Mouse (Mus musculus): ENCODE results near the gene Hexa. TPM values are rescaled to one million over a fixed set of nuclear protein-coding genes. Genes with fewer than 3 reads are reported as not detected.

Gene Hexa
- total RNA-seq, 1 experiment, result 45.0 TPM

DNA sequence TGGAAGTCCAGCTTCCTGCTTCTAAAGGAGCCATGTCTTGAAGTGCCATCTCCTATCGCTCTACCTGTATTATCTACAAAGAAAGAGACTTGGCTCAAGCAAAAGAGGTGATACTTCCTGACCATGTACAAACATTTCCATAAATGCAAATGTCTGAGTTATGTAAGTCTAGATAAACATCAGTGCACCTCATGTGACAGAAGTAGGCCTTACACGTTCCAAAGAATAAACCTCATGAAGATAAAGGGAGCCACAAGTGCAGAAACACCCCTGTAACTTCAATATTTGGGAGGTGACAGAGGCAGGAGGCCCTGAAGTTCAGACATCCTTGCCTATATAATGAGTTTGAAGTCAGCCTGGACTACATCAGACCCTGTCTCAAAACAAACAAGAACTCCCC, 32.5 kb downstream of the Hexa start:
- no peak for TF ChIP-seq MAFK (IDR thresholded peaks at IDR 0.05; ENCODE audit: insufficient read depth, low read depth, low read length)
- no peak for TF ChIP-seq ZNF384 (IDR thresholded peaks at IDR 0.05; ENCODE audit: low read depth, low read length)
- TF ChIP-seq ZC3H11A (IDR thresholded peaks at IDR 0.05; ENCODE audit: borderline replicate concordance, low read depth, low read length), result no peak
- TF ChIP-seq CHD2 (IDR thresholded peaks at IDR 0.05; ENCODE audit: low read depth, low read length), result no peak
- no peak for TF ChIP-seq HCFC1 (IDR thresholded peaks at IDR 0.05; ENCODE audit: borderline replicate concordance, insufficient read depth, low read length)
- no peak overlapping the region for H3K4me3 ChIP-seq (ENCODE audit: insufficient read depth in 1 of 2, low read depth in 1 of 2, low read length in 2 of 2, poor library complexity in 1 of 2, severe bottlenecking in 1 of 2)
- H3K4me1 ChIP-seq (ENCODE audit: control insufficient read depth in 2 of 2, insufficient read depth in 2 of 2, low read length in 2 of 2, poor library complexity in 1 of 2), result no peaks in the 10 kb centered on the region
- no peak overlapping the region for H3K9ac ChIP-seq (ENCODE audit: insufficient read depth, low read depth, low read length, poor library complexity, severe bottlenecking)
- H3K36me3 ChIP-seq (ENCODE audit: control insufficient read depth, insufficient read depth, low read length, poor library complexity, severe bottlenecking), result no peaks in the 10 kb centered on the region
- no peaks in the 10 kb centered on the region for H3K9me3 ChIP-seq (ENCODE audit: control insufficient read depth, insufficient read depth, low read depth, low read length)
- no peak overlapping the region for H3K27ac ChIP-seq (ENCODE audit: insufficient read depth, low read depth, low read length, poor library complexity, severe bottlenecking)
- no peak for DNase-seq (ENCODE audit: low read depth, low spot score)
- in situ Hi-C loops (cut with MboI; ENCODE audit: low sequenced_read_pairs in 2 of 2, unreplicated experiment in 2 of 2), result no loop called here

DNA sequence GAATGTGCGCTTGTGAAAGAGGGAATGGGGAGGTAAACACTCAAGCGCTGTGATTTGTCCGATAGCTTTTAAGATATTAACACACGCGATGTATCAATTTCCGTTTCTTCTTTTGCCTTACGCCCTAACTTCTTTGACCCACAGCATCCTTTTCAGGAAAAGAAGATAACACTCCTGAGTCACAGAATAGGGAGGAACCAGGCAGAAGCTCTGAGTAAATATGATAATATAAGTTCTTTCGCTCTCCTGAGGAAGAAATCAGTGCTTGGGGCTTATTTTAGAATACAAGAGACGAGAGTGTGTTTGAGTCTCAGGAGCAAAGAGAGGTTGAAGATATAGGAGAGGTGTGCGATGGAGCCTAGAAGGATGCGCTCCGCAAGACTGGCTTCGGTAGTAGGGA, 38.1 kb downstream of the Hexa start:
- Histone ChIP-seq H3K4me3 (ENCODE audit: insufficient read depth in 1 of 2, low read depth in 1 of 2, low read length in 2 of 2, poor library complexity in 1 of 2, severe bottlenecking in 1 of 2) (peak overlapping the region; percentile 62 to 72), H3K27ac (ENCODE audit: insufficient read depth, low read depth, low read length, poor library complexity, severe bottlenecking) (no peak overlapping the region), H3K9me3 (ENCODE audit: control insufficient read depth, insufficient read depth, low read depth, low read length) (no peaks in the 10 kb centered on the region), H3K9ac (ENCODE audit: insufficient read depth, low read depth, low read length, poor library complexity, severe bottlenecking) (no peak overlapping the region), H3K36me3 (ENCODE audit: control insufficient read depth, insufficient read depth, low read length, poor library complexity, severe bottlenecking) (no peaks in the 10 kb centered on the region), H3K4me1 (ENCODE audit: control insufficient read depth in 2 of 2, insufficient read depth in 2 of 2, low read length in 2 of 2, poor library complexity in 1 of 2) (peaks cover 0 to 2% of the 10 kb centered on the region in 2 experiments; a peak in 1 of 4 replicates)
- no peak for TF ChIP-seq MAFK (IDR thresholded peaks at IDR 0.05; ENCODE audit: insufficient read depth, low read depth, low read length)
- no peak for TF ChIP-seq ZC3H11A (IDR thresholded peaks at IDR 0.05; ENCODE audit: borderline replicate concordance, low read depth, low read length)
- no peak for TF ChIP-seq CHD2 (IDR thresholded peaks at IDR 0.05; ENCODE audit: low read depth, low read length)
- no peak for TF ChIP-seq HCFC1 (IDR thresholded peaks at IDR 0.05; ENCODE audit: borderline replicate concordance, insufficient read depth, low read length)
- no peak for TF ChIP-seq ZNF384 (IDR thresholded peaks at IDR 0.05; ENCODE audit: low read depth, low read length)
- in situ Hi-C loops (cut with MboI; ENCODE audit: low sequenced_read_pairs in 2 of 2, unreplicated experiment in 2 of 2), result no loop called here
- DNase-seq (ENCODE audit: low read depth, low spot score), result no peak

DNA sequence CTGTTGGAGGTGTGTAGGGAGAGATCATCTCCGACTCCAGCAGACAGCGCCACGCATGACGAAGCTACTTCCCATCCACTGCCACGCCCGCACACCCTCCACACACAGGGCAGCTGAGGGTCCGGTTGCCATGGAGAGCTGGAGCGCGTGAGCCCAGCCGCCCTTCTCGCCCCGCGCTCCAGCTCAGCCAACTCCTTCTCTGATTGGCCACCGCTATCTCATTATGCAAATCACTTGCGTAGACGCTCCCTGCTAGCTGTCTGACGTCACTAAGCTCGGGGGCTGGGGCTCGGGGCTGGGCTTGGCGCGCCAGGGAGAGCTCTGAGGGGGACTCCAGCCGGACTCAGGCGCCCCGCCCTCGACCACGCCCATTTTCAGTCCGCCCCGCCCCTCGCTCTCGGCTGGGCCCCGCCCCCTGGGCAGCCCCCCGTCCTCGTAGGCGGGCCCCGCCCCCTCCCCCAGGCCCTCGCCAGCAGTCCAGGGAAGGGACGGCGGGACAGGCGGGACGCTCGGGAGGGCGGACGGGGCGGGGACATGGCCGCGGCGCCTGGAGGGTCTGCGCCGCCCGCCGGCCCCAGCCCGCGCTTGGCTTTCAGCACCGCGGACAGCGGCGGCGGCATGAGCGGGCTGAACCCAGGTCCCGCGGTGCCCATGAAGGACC, 38.6 kb downstream of the Hexa start, which contains the start of gene Celf6:
Gene Celf6, plus strand, starts transcription at position 74 of the 661 bp plus-strand sequence.
- TF ChIP-seq ZC3H11A (IDR thresholded peaks at IDR 0.05; ENCODE audit: borderline replicate concordance, low read depth, low read length) (no peak), HCFC1 (IDR thresholded peaks at IDR 0.05; ENCODE audit: borderline replicate concordance, insufficient read depth, low read length) (no peak), MAFK (IDR thresholded peaks at IDR 0.05; ENCODE audit: insufficient read depth, low read depth, low read length) (no peak), CHD2 (IDR thresholded peaks at IDR 0.05; ENCODE audit: low read depth, low read length) (no peak), ZNF384 (IDR thresholded peaks at IDR 0.05; ENCODE audit: low read depth, low read length) (no peak)
- Histone ChIP-seq H3K4me3 (ENCODE audit: insufficient read depth in 1 of 2, low read depth in 1 of 2, low read length in 2 of 2, poor library complexity in 1 of 2, severe bottlenecking in 1 of 2) (peak within 1 kb of the TSS; percentile 62 to 72), H3K9me3 (ENCODE audit: control insufficient read depth, insufficient read depth, low read depth, low read length) (no peaks in the 10 kb centered on the region), H3K36me3 (ENCODE audit: control insufficient read depth, insufficient read depth, low read length, poor library complexity, severe bottlenecking) (no peaks in the 10 kb centered on the region), H3K27ac (ENCODE audit: insufficient read depth, low read depth, low read length, poor library complexity, severe bottlenecking) (no peak within 1 kb of the TSS), H3K4me1 (ENCODE audit: control insufficient read depth in 2 of 2, insufficient read depth in 2 of 2, low read length in 2 of 2, poor library complexity in 1 of 2) (peaks cover 0 to 2% of the 10 kb centered on the region in 2 experiments; a peak in 1 of 4 replicates), H3K9ac (ENCODE audit: insufficient read depth, low read depth, low read length, poor library complexity, severe bottlenecking) (no peak within 1 kb of the TSS)
- in situ Hi-C loops (cut with MboI; ENCODE audit: low sequenced_read_pairs in 2 of 2, unreplicated experiment in 2 of 2), result no loop called here
- DNase-seq (ENCODE audit: low read depth, low spot score), result peak; percentile 95

- H3K36me3 ChIP-seq (ENCODE audit: control insufficient read depth, insufficient read depth, low read length, poor library complexity, severe bottlenecking), result no peaks in the 10 kb centered on the region
- H3K4me1 ChIP-seq (ENCODE audit: control insufficient read depth in 2 of 2, insufficient read depth in 2 of 2, low read length in 2 of 2, poor library complexity in 1 of 2), result peaks cover 2% of the 10 kb centered on the region in 2 experiments; a peak in 1 of 4 replicates
- in situ Hi-C loops (cut with MboI; ENCODE audit: low sequenced_read_pairs in 2 of 2, unreplicated experiment in 2 of 2), result no loop called here
- no peaks in the 10 kb centered on the region for H3K9me3 ChIP-seq (ENCODE audit: control insufficient read depth, insufficient read depth, low read depth, low read length)
- TF ChIP-seq ZC3H11A (IDR thresholded peaks at IDR 0.05; ENCODE audit: borderline replicate concordance, low read depth, low read length) (no peak), MAFK (IDR thresholded peaks at IDR 0.05; ENCODE audit: insufficient read depth, low read depth, low read length) (no peak), CHD2 (IDR thresholded peaks at IDR 0.05; ENCODE audit: low read depth, low read length) (no peak)
- no peak overlapping the region for H3K27ac ChIP-seq (ENCODE audit: insufficient read depth, low read depth, low read length, poor library complexity, severe bottlenecking)
- H3K9ac ChIP-seq (ENCODE audit: insufficient read depth, low read depth, low read length, poor library complexity, severe bottlenecking), result no peak overlapping the region
- H3K4me3 ChIP-seq (ENCODE audit: insufficient read depth in 1 of 2, low read depth in 1 of 2, low read length in 2 of 2, poor library complexity in 1 of 2, severe bottlenecking in 1 of 2), result peak overlapping the region; percentile 56 to 72
- no peak for DNase-seq (ENCODE audit: low read depth, low spot score)
Observed at GRCm38 (mm10) chr9:59578505-59578867, 39.1 kb downstream of the Hexa start.
